Mouse (Mus musculus) kidney, postnatal 36 days (tissue): ENCODE results near the gene Arpc3.

ENCODE experiments used
- DNase-seq, 2 experiments: peaks; one replicate each; pipeline ENCODE4 v3.0.0; 2021 to 2022; ENCODE audit warnings: mixed read lengths in 2 of 2

The Arpc3 gene

DNA sequence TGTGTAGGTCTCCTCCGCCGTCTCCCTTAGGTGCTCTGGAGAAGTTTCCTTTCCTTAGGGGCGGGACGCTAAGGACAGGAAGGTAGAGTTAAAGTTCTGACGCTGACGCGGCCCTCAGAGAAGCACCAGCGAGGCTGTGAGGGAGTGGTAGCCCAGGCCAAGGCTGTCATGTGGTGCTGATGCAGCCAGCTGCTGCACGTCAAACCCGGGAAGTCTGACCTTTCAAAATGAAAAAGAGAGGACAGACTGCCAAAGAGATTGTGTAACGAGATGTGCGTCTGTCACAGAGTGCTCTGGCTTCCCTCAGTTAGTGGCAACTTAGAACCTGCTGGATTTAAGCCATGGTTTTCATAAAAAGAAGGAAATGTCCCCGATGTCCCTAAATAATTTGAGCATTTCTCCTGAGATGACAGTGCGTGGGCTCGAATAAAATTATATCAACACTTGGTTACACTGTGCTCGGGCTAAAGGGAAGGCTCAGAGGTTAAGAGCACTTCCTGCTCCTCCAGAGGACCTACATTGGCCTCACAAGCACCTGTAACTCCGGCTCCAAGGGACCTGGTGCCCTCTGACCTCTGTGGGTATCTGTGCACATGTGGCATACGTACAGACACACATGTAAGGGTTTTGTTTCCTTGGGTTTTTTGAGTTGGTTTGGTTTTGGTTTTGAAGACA, 9.1 kb downstream of the Arpc3 start:
- peak; percentile 72 to 87 for DNase-seq

DNA sequence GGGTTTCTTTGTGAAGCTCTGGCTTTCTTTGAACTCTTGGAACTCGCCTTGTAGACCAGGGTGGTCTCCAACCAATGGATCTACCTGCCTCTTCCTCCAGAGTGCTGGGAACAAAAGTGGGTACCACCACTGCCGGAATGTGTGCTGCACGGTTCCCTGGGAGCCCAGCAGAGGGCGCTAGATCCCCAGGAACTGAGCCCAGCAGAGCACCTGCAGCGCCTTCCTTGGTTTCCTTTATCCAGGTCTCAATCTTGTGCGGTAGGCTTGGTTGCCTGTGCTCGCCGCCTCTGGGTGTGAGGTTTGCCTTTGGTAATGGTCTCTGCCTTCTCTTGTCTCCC, 9.6 kb downstream of the Arpc3 start:
- DNase-seq = peak; percentile 67 to 85

- DNase-seq = peak in 1 of 2 experiments; percentile 23
These were observed 10.5 kb downstream of the Arpc3 start for GRCm38 (mm10) chr5:122402160-122402559.

- peak; percentile 26 to 29 for DNase-seq
These were observed 11.1 kb downstream of the Arpc3 start for GRCm38 (mm10) chr5:122402772-122403171.

GRCm38 (mm10) chr5:122403362-122403761, 11.7 kb downstream of the Arpc3 start:
- no peak for DNase-seq

GRCm38 (mm10) chr5:122405537-122405936, 13.9 kb downstream of the Arpc3 start:
- DNase-seq = no peak

- peak in 1 of 2 experiments; percentile 35 for DNase-seq
These were observed 18.3 kb downstream of the Arpc3 start for GRCm38 (mm10) chr5:122409692-122410645.

GRCm38 (mm10) chr5:122411892-122412291, 20.2 kb downstream of the Arpc3 start:
- DNase-seq = no peak

- DNase-seq = no peak
These were observed 21.1 kb downstream of the Arpc3 start for GRCm38 (mm10) chr5:122412826-122413225.

DNA sequence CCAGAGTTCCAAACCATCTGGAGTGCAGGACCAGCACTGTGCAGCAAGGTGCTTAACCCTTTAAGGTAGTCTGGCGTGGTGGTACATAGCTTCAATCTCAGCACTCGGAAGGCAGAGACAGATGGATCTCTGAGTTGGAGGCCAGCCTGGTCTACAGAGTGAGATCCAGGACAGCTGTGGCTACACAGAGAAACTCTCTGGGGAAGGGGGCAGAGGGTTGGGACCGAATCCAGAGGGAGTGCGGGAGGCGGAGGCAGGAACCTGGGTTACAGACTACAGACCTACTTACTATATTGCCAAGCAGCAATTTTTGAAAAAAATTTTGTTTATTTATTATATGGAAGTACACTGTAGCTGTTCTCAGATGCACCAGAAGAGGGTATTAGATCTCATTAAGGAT, 22.7 kb downstream of the Arpc3 start:
- no peak for DNase-seq

GRCm38 (mm10) chr5:122415465-122415864, 23.8 kb downstream of the Arpc3 start:
- DNase-seq = no peak

DNA sequence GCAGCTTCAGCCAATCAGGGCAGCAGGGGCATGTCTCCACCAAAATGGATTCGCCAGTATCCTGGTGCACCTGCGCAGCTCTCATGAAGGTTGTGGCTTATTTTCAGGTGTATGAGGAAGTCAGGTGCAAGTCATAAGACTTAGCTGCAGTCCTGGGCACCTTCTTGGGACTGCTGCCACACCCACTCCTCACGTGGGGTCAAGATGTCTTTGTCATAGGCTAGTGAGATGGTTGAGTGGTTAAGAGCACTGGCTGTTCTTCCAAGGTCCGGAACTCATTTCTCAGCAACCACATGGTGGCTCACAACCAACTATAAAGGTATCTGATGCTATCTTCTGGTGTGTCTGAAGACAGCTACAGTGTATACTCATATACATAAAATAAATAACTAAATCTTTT, 29.0 kb downstream of the Arpc3 start:
- DNase-seq = peak; percentile 86 to 87

GRCm38 (mm10) chr5:122421271-122422068, 29.8 kb downstream of the Arpc3 start, which contains the start of gene Anapc7:
TSS of gene Anapc7 (plus strand) at chr5:122421693.
- peak; percentile 25 to 56 for DNase-seq

DNA sequence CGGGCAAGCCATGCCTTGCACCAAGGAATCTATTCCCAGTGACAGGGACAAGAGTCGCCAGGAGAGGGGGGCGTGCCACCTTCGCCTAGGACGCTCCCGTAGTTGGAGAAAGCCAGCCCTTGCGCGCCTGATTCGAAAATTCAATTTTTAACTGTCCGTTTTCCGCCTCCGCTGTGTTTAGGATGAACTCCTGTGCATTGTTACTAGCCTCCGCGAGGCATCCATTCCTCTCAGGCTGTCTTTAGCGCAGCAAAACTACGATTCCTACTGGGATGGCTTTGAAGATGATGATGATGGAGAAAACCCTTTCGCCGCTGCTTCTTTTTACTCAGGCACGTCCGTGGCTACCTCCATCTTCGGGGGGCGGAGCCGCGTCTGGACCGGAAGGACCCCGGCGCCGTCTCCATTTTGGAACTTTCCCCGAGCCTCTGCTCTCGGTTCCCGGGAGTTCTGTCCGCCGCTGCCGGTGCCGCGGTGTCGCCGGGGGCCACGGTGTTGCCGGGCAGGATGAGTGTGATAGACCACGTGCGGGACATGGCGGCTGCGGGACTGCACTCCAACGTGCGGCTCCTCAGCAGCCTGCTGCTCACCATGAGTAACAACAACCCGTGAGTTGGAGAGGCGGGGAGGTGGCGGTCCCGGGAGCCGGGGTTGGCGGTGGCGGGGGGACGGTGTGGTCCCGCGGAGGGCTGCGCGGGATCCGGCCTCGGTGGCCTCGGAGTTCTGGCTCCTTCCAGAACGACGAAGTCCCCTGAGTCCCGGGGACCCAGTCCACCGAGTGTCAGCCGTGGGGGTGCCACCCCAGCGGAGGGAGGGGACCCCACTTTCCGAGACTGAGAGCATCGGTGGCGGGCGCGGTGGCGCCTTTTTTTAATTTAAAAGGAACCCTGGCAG, 30.6 kb downstream of the Arpc3 start:
- DNase-seq = peak; percentile 89 to 94

DNA sequence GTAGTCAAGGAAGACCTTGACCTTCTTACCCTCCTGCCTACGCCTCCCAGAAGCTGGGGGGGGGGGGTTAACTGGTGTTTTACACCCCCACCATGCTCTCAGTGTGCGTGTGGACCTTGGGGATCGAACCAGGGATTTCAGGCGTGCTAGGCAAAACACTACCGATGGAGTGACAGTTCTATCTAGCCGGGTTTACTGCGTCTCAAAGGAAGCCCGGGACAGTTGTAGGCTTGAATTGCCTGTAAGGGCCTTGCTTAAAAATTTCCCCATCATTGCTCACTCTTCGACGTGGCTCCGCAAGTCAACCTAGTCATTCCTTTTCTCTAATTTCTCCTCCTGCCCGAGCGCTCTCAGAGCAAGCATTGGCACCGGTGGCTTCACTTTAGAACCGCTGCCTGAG, 31.4 kb downstream of the Arpc3 start:
- peak in 1 of 2 experiments; percentile 44 for DNase-seq

DNA sequence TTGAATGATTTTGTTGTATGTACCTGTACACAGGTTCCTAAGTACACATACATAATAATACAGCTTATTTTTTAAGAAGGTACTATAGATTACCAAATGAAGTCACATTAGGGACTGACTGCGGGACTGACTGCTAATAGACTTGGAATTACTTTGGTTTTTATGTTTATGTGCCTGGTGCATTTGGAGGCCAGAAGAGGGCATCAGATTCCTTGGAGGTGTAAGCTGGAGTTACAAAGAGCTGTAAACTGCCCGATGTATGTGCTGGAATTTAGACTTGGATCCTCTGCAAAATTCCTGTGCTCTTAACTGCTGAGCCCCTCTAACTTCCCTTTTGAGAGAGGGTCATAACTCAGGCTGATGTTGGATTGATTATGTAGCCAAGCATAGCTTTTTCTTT, 33.9 kb downstream of the Arpc3 start:
- DNase-seq = no peak

DNA sequence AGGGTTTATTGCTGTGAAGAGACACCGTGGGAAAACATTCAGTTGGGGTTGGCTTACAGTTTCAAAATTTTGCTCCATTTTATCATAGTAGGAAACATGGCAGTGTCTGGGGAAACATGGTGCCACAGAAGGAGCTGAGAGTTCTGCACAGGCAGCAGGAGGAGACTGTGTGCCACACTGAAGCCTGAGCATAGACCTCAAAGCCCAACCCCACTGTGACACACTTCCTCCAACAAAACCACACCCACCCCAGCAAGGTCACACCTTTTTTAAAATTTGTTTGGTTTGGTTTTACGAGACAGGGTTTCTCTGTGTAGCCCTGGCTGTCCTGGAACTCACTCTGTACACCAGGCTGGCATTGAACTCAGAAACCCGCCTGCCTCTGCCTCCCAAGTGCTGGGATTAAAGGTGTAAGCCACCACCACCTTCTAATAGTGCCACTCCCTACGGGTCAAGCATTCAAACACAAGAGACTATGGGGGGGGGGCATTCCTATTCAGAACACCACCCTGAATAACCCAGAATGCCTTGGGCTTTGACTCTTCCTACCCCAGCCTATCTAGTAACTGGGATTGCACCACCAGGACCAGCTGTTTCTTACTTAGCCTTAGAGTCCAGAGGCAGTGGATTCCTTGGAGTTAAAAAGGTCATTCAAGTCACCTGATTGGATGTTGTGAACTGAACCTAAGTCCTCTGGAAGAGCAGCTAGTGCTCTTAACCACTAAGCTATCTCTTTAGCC, 38.5 kb downstream of the Arpc3 start:
- no peak for DNase-seq

DNA sequence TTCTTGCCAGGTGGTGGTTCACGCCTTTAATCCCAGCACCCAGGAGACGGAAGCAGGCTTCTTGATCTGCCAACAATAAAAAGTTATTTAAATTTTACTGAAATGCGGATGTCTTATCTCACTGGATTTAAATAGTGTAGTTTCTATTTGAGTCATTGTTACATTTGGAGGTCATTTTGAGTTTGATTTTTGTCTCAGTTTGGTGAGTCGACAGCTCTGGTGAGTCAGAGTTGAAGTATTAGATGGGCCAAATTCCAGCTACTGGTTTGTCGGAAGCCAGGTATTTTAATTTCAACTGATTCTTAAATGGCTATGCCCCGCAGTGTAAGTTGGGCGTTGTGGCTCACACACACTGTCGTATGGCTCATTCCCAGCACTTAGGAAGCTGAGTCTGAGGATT, 39.5 kb downstream of the Arpc3 start:
- no peak for DNase-seq

GRCm38 (mm10) chr5:122434541-122434940, 42.9 kb downstream of the Arpc3 start:
- peak in 1 of 2 experiments; percentile 42 for DNase-seq

- peak; percentile 38 to 56 for DNase-seq
These were observed 47.9 kb downstream of the Arpc3 start for GRCm38 (mm10) chr5:122439400-122440094.
